Comparison of ENCODE assay signal across 8 mouse cellular contexts in genomic region chr1:175491861-175492682, GRCm38 (mm10). TPM values are rescaled to one million over a fixed set of nuclear protein-coding genes. Genes with fewer than 3 reads are reported as not detected.
DNase-seq lines count a peak whose midpoint lies in the region; ATAC-seq and TF ChIP-seq lines count a peak whose summit lies in the region.

Gene Rgs7, minus strand, starts transcription at chr1:175492500.

- peak within 1 kb of the TSS; percentile 5 for H3ac ChIP-seq in C2C12 (ENCODE audit: control insufficient read depth, insufficient read length, low read depth)

- peak within 1 kb of the TSS; percentile 84 for H3K9ac ChIP-seq in forebrain, embryonic 14.5 days (ENCODE audit: low read length)
- H3K9ac ChIP-seq in liver, embryonic 16.5 days (ENCODE audit: low read depth, low read length), result no peak within 1 kb of the TSS
- peak within 1 kb of the TSS; percentile 85 for H3K9ac ChIP-seq in neural tube, embryonic 14.5 days (replicated peaks; ENCODE audit: low read depth, low read length)

- WGBS in forebrain, embryonic 14.5 days, result under 1% methylated on average over 66 of the region's 82 CpGs
- under 1% methylated on average over 81 of the region's 82 CpGs for WGBS in large intestine, adult 2 months
- under 1% methylated on average over 61 of the region's 82 CpGs for WGBS in liver, embryonic 16.5 days (ENCODE audit: insufficient replicate concordance)
- WGBS in neural tube, embryonic 14.5 days, result 1% methylated on average over 56 of the region's 82 CpGs

- peak; percentile 91 for DNase-seq in forebrain, embryonic 14.5 days (ENCODE audit: low spot score)
- DNase-seq in heart, postnatal 14 days, result peak; percentile 56 to 63
- peak; percentile 14 for DNase-seq in large intestine, adult 2 months (ENCODE audit: low read depth, low spot score)
- peak; percentile 5 to 6 for DNase-seq in thymus, adult 18-20 months

- H3K4me3 ChIP-seq in C2C12 (ENCODE audit: insufficient read depth, poor library complexity, severe bottlenecking), result no peak within 1 kb of the TSS
- H3K4me3 ChIP-seq in forebrain, embryonic 14.5 days (ENCODE audit: low read depth, low read length), result peak within 1 kb of the TSS; percentile 77
- H3K4me3 ChIP-seq in liver, embryonic 16.5 days (ENCODE audit: low read depth, low read length), result peak within 1 kb of the TSS; percentile 51
- H3K4me3 ChIP-seq in neural tube, embryonic 14.5 days (ENCODE audit: low read depth, low read length), result peak within 1 kb of the TSS; percentile 78

- peak; percentile 83 for ATAC-seq in cerebellum, adult (ENCODE audit: insufficient number of reproducible peaks, low FRiP score, low TSS enrichment)
- ATAC-seq in forebrain, embryonic 14.5 days, result peak; percentile 95
- ATAC-seq in liver, embryonic 16.5 days (ENCODE audit: low read depth), result peak; percentile 68
- peak; percentile 96 for ATAC-seq in neural tube, embryonic 14.5 days (ENCODE audit: low read depth)

- H3K4me1 ChIP-seq in forebrain, embryonic 14.5 days (ENCODE audit: control insufficient read depth, insufficient read depth, low read length), result no peaks in the 10 kb centered on the region
- H3K4me1 ChIP-seq in liver, embryonic 16.5 days (ENCODE audit: control insufficient read depth, low read depth, low read length), result peaks cover 2% of the 10 kb centered on the region
- peaks cover 4% of the 10 kb centered on the region; the same call in 1 of the 2 replicates for H3K4me1 ChIP-seq in neural tube, embryonic 14.5 days (ENCODE audit: control insufficient read depth, insufficient read depth, low read length)

- peak within 1 kb of the TSS; percentile 80 for H3K27ac ChIP-seq in forebrain, embryonic 14.5 days (ENCODE audit: low read depth, low read length)
- H3K27ac ChIP-seq in liver, embryonic 16.5 days (ENCODE audit: low read length), result no peak within 1 kb of the TSS
- peak within 1 kb of the TSS; percentile 74 for H3K27ac ChIP-seq in neural tube, embryonic 14.5 days (ENCODE audit: low read depth, low read length)

- TF ChIP-seq CTCF in C2C12 (IDR thresholded peaks at IDR 0.05; ENCODE audit: control insufficient read depth, insufficient read depth, insufficient read length), result no peak

- H3K36me3 ChIP-seq in C2C12 (ENCODE audit: control insufficient read depth, insufficient read depth), result no peaks in the 10 kb centered on the region
- no peaks in the 10 kb centered on the region for H3K36me3 ChIP-seq in forebrain, embryonic 14.5 days (ENCODE audit: control insufficient read depth, insufficient read depth, low read length)
- no peaks in the 10 kb centered on the region for H3K36me3 ChIP-seq in liver, embryonic 16.5 days (ENCODE audit: control insufficient read depth, insufficient read depth)
- no peaks in the 10 kb centered on the region for H3K36me3 ChIP-seq in neural tube, embryonic 14.5 days (ENCODE audit: control insufficient read depth, insufficient read depth, low read length)

- H3K79me3 ChIP-seq in C2C12 (ENCODE audit: low read depth), result no peaks in the 10 kb centered on the region

- H3K4me2 ChIP-seq in forebrain, embryonic 14.5 days (ENCODE audit: low read length), result peak within 1 kb of the TSS; percentile 85
- peak within 1 kb of the TSS; percentile 74 for H3K4me2 ChIP-seq in liver, embryonic 16.5 days (ENCODE audit: low read depth, low read length)
- peak within 1 kb of the TSS; percentile 51 for H3K4me2 ChIP-seq in neural tube, embryonic 14.5 days (ENCODE audit: low read depth, low read length)

- H3K79me2 ChIP-seq in C2C12 (ENCODE audit: control insufficient read depth, insufficient read depth), result no peaks in the 10 kb centered on the region

- H3K9me3 ChIP-seq in forebrain, embryonic 14.5 days (replicated peaks; ENCODE audit: control insufficient read depth, low read length), result no peaks in the 10 kb centered on the region
- H3K9me3 ChIP-seq in liver, embryonic 16.5 days (replicated peaks; ENCODE audit: control insufficient read depth, low read length), result no peaks in the 10 kb centered on the region
- H3K9me3 ChIP-seq in neural tube, embryonic 14.5 days (ENCODE audit: control insufficient read depth, low read length), result no peaks in the 10 kb centered on the region

- H3K27me3 ChIP-seq in C2C12 (ENCODE audit: control insufficient read depth, insufficient read depth, insufficient read length), result peaks cover 8% of the 10 kb centered on the region
- H3K27me3 ChIP-seq in forebrain, embryonic 14.5 days (replicated peaks; ENCODE audit: control insufficient read depth, insufficient read depth, low read length), result no peaks in the 10 kb centered on the region
- peaks cover 24% of the 10 kb centered on the region for H3K27me3 ChIP-seq in liver, embryonic 16.5 days (ENCODE audit: control insufficient read depth, insufficient read depth, low read depth, low read length)
- no peaks in the 10 kb centered on the region for H3K27me3 ChIP-seq in neural tube, embryonic 14.5 days (ENCODE audit: control insufficient read depth, insufficient read depth, low read length)

- intact Hi-C loops in heart, postnatal 14 days (cut with DNase I), result no loop called here

TF ChIP-seq in C2C12, 6 proteins besides CTCF, POLR2A, EP300 and RAD21:
- TF ChIP-seq USF1 (IDR thresholded peaks at IDR 0.05; ENCODE audit: low read depth) (peak; percentile 21), MYOD1 (IDR thresholded peaks at IDR 0.05; ENCODE audit: control insufficient read depth, insufficient read length, low read depth) (no peak)
TF ChIP-seq in C2C12: peak in this region for 1.

RNA-seq across cellular contexts. Expression of gene Rgs7, which starts in this region (rescaled TPM):
- polyA plus RNA-seq in C2C12 (2012; fragmentation: generic; extraction: Trizol), result 0.07 TPM
- polyA plus RNA-seq in forebrain, embryonic 14.5 days (2014; fragmentation: Nextera tagmentation; extraction: Ambion mirVana), result 19.1 and 23.0 TPM in 2 replicates
- 1 to 10 TPM; 2.3 to 2.5 TPM for total RNA-seq in heart, postnatal 14 days (2021)
- polyA plus RNA-seq in large intestine, adult 2 months (2012; rRNA removed), result 0.15 and 0.17 TPM in 2 replicates
- not detected in 2 replicates for polyA plus RNA-seq in liver, embryonic 16.5 days (2015; fragmentation: Nextera tagmentation; extraction: Ambion mirVana)
- polyA plus RNA-seq in neural tube, embryonic 14.5 days (2014; fragmentation: Nextera tagmentation; extraction: Ambion mirVana), result 50.4 and 58.2 TPM in 2 replicates

Comparison
In these comparisons a context has a peak if more than half of its experiments do, and no peak if none do; other contexts are left out.
1. RNA of gene Rgs7 (polyA plus RNA-seq): 50.4 to 58.2 TPM in neural tube, embryonic 14.5 days and 19.1 to 23.0 TPM in forebrain, embryonic 14.5 days; 0.15 to 0.17 TPM in large intestine, adult 2 months, 0.07 TPM in C2C12 (single experiment) and not detected in liver, embryonic 16.5 days; every median in the first group is over 10 times any median in the second.
2. Peak in DNase-seq in large intestine, adult 2 months; RNA of the gene not detected or under 1 TPM.
3. Peak in ATAC-seq, H3K4me3 ChIP-seq and H3K4me2 ChIP-seq in liver, embryonic 16.5 days; RNA of the gene not detected or under 1 TPM.
4. DNase-seq: peak in every context shown above with its lines; median percentile 91 in forebrain, embryonic 14.5 days; 60 in heart, postnatal 14 days; 14 in large intestine, adult 2 months; 6 in thymus, adult 18-20 months.
5. Peak in every context shown above with its lines, with median percentiles within 50 percentile points of each other: ATAC-seq and H3K4me2 ChIP-seq.